Mouse (Mus musculus): ENCODE data around the gene E2f6.

- TF ChIP-seq TBP (conservative IDR thresholded peaks at IDR 0.05; ENCODE audit: low read depth, low read length) (no peak), RCOR1 (conservative IDR thresholded peaks at IDR 0.05; ENCODE audit: low read depth, low read length) (no peak), BHLHE40 (IDR thresholded peaks at IDR 0.05; ENCODE audit: low read depth, low read length) (no peak), GABPA (IDR thresholded peaks at IDR 0.05; ENCODE audit: insufficient replicate concordance, low read depth, low read length) (no peak), CTCF (conservative IDR thresholded peaks at IDR 0.05 in 1 of 2, IDR thresholded peaks at IDR 0.05 in 1 of 2; ENCODE audit: low read depth in 2 of 2, low read length in 2 of 2) (no peak), USF1 (IDR thresholded peaks at IDR 0.05; ENCODE audit: low read depth, low read length) (no peak)
Observed at GRCm38 (mm10) chr12:16860533-16860932, 49.8 kb downstream of the E2f6 start.
